Mouse (Mus musculus) cerebellum, adult 2 months (tissue): ENCODE results near the gene Polr3b.

Experiments
- CTCF ChIP-seq: fragments of 200-500 bp; IDR thresholded peaks from 2 replicates; pipeline ENCODE4 v1.5.1; 2011; ENCODE audit warnings: low read depth, mild to moderate bottlenecking, control low read depth, low read length, moderate library complexity, borderline replicate concordance; ENCODE audit not compliant: insufficient read depth
- POLR2A ChIP-seq: fragments of 200-500 bp; IDR thresholded peaks from 2 replicates; pipeline ENCODE4 v1.6.1; 2011; ENCODE audit warnings: low read length, control low read depth, borderline replicate concordance; ENCODE audit not compliant: insufficient read depth

DNA sequence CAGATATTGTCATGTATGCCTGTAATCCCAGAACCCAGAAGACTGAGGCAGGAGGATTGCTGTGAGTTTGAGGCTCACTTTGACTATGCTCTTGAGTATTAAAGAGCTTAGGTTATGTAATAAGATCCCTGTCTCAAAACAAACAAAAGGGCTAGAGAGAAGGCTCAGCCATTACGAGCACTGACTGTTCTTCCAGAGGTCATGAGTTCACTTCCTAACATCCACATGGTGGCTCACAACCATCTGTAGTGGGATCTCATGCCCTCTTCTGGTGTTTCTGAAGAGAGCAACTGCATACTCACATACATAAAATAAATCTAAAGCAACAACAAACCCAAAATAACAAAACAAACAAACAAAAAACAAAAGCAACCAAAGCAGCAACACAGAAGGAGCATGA lies 23.9 kb upstream of the Polr3b start:
- no peak for TF ChIP-seq POLR2A
- no peak for TF ChIP-seq CTCF
